Mouse (Mus musculus) myocyte (in vitro differentiated cells): ENCODE results near the gene Mcur1. TPM values are rescaled to one million over a fixed set of nuclear protein-coding genes. Genes with fewer than 3 reads are reported as not detected.

ENCODE experiments used
- H3K27me3 ChIP-seq: one replicate; pipeline ENCODE4 v1.6.1; 2011; ENCODE audit not compliant: control insufficient read depth, insufficient read depth, insufficient read length
- H3K36me3 ChIP-seq: one replicate; pipeline ENCODE4 v1.6.1; 2011; ENCODE audit not compliant: control insufficient read depth, insufficient read depth
- H3K4me2 ChIP-seq: one replicate; pipeline ENCODE4 v1.6.1; 2011; ENCODE audit warnings: low read depth, control low read depth
- H3K4me3 ChIP-seq: one replicate; pipeline ENCODE4 v1.5.1; 2011; ENCODE audit warnings: mild to moderate bottlenecking, control low read depth, moderate library complexity
- H3K79me2 ChIP-seq: one replicate; pipeline ENCODE4 v1.6.1; 2011; ENCODE audit not compliant: control insufficient read depth, insufficient read depth
- H3ac ChIP-seq: one replicate; pipeline ENCODE4 v1.6.1; 2011; ENCODE audit not compliant: control insufficient read depth, insufficient read length
- CEBPB ChIP-seq: IDR thresholded peaks from 2 replicates; pipeline ENCODE4 v1.6.1; 2011; ENCODE audit warnings: mild to moderate bottlenecking, moderate library complexity; ENCODE audit not compliant: poor library complexity, insufficient read depth, severe bottlenecking
- E2F4 ChIP-seq: IDR thresholded peaks from one replicate; pipeline ENCODE4 v1.6.1; 2011; ENCODE audit warnings: mild to moderate bottlenecking, control low read depth, moderate library complexity; ENCODE audit not compliant: insufficient read depth
- MAX ChIP-seq: IDR thresholded peaks from one replicate; pipeline ENCODE4 v1.6.1; 2011; ENCODE audit warnings: low read depth, mild to moderate bottlenecking, control low read depth
- MYOD1 ChIP-seq, 3 experiments: IDR thresholded peaks; one replicate each; pipeline ENCODE4 v1.6.1; 2011; ENCODE audit warnings: control low read depth in 2 of 3, low read depth in 2 of 3, mild to moderate bottlenecking in 2 of 3, moderate library complexity in 1 of 3; ENCODE audit not compliant: insufficient read length in 2 of 3, control insufficient read depth in 1 of 3
- MYOG ChIP-seq, 3 experiments: IDR thresholded peaks; one replicate each; pipeline ENCODE4 v1.6.1; 2011; ENCODE audit warnings: control low read depth in 2 of 3, low read depth in 2 of 3, mild to moderate bottlenecking in 2 of 3; ENCODE audit not compliant: insufficient read length in 2 of 3, control insufficient read depth in 1 of 3, insufficient read depth in 1 of 3
- POLR2A ChIP-seq: IDR thresholded peaks from one replicate; pipeline ENCODE4 v1.6.1; 2011; ENCODE audit warnings: low read depth, mild to moderate bottlenecking, control low read depth, moderate library complexity; ENCODE audit not compliant: insufficient read length
- POLR2AphosphoS2 ChIP-seq: IDR thresholded peaks from one replicate; pipeline ENCODE4 v1.6.1; 2011; ENCODE audit warnings: low read depth, control low read depth; ENCODE audit not compliant: insufficient read length
- REST ChIP-seq: IDR thresholded peaks from one replicate; pipeline ENCODE4 v1.6.1; 2011; ENCODE audit warnings: mild to moderate bottlenecking, control low read depth, moderate library complexity; ENCODE audit not compliant: insufficient read depth, insufficient read length
- SRF ChIP-seq: IDR thresholded peaks from one replicate; pipeline ENCODE4 v1.6.1; 2011; ENCODE audit warnings: low read depth; ENCODE audit not compliant: control insufficient read depth, insufficient read length
- TCF12 ChIP-seq: IDR thresholded peaks from one replicate; pipeline ENCODE4 v1.6.1; 2011; ENCODE audit warnings: mild to moderate bottlenecking, control low read depth; ENCODE audit not compliant: poor library complexity, insufficient read depth, severe bottlenecking
- TCF3 ChIP-seq: IDR thresholded peaks from one replicate; pipeline ENCODE4 v1.6.1; 2011; ENCODE audit warnings: low read depth, control low read depth; ENCODE audit not compliant: insufficient read length
- USF1 ChIP-seq: IDR thresholded peaks from one replicate; pipeline ENCODE4 v1.6.1; 2011; ENCODE audit warnings: low read depth, mild to moderate bottlenecking, control low read depth, moderate library complexity
- polyA plus RNA-seq: library from polyadenylated mRNA; unstranded; fragments of >200 nt; fragmentation: generic; extraction: Trizol; gene quantifications from one replicate; pipeline ENCODE4 v1.2.1, GENCODE M21; 2012; ENCODE audit warnings: missing spikeins

Gene Mcur1
- polyA plus RNA-seq, 1 experiment = 5.7 TPM

- Histone ChIP-seq H3K36me3 (no peaks in the 10 kb centered on the region), H3ac (no peak overlapping the region), H3K27me3 (no peaks in the 10 kb centered on the region), H3K4me2 (no peak overlapping the region), H3K4me3 (no peak overlapping the region), H3K79me2 (no peaks in the 10 kb centered on the region)
- TF ChIP-seq TCF3 = no peak
- no peak for TF ChIP-seq SRF
- TF ChIP-seq CEBPB = no peak
- TF ChIP-seq POLR2A = no peak
- TF ChIP-seq MYOD1 (IDR thresholded peaks at IDR 0.05; ENCODE audit: control insufficient read depth in 1 of 3, insufficient read length in 2 of 3, low read depth in 2 of 3) = no peak
Observed at GRCm38 (mm10) chr13:43512736-43513135, 47.3 kb downstream of the Mcur1 start.

DNA sequence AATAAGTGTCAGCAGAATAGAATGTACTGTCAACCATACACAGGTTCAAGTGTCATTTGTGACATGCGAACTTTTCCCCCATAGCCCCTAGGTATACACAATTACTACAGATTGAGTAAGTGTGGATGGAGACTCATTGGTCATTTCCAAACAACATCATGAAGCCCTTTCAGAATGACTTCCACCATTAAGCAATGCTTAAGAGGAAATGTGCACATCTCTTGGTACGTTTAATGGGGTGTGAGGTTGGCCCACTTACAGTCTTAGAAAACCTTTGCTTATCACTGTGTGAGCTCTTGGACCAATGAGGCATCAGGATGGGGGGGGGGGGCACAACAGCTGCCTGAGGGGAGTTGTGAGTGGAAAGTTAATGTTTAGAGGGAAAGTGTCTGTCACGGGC, 54.2 kb downstream of the Mcur1 start:
- no peak overlapping the region for H3ac ChIP-seq
- TF ChIP-seq USF1 = no peak
- TF ChIP-seq E2F4 = no peak
- TF ChIP-seq MAX = no peak
- TF ChIP-seq SRF = no peak
- H3K27me3 ChIP-seq = no peaks in the 10 kb centered on the region
- H3K79me2 ChIP-seq = no peaks in the 10 kb centered on the region
- no peak overlapping the region for H3K4me3 ChIP-seq
- H3K4me2 ChIP-seq = no peak overlapping the region
- H3K36me3 ChIP-seq = no peaks in the 10 kb centered on the region

DNA sequence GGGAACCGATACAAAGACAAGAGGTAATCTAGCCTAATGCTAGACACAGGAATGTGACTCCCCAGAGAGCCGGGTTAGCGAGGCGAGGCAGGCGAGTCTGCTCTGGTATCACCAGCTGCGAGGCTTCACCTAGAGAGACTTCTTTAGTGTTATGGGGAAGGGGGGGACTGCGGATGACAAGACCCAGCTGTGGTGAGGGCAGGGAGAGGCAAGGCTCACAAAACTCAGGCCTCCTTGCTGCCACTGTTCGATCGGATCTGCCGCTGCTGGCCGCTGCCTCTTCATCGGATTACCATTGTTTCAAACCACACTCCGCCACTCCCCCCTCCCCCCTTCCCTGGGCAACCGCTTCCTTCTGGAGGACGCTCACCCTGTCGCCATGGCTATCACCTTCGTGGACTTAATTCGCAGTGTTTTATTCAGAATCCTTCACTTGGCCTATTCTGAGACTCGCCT, 56.6 kb downstream of the Mcur1 start:
- no peak overlapping the region for H3ac ChIP-seq
- TF ChIP-seq MAX (no peak), SRF (no peak), E2F4 (no peak), POLR2AphosphoS2 (no peak), REST (no peak)
- no peak overlapping the region for H3K4me2 ChIP-seq
- H3K36me3 ChIP-seq = no peaks in the 10 kb centered on the region
- H3K27me3 ChIP-seq = no peaks in the 10 kb centered on the region
- H3K79me2 ChIP-seq = no peaks in the 10 kb centered on the region
- no peak overlapping the region for H3K4me3 ChIP-seq

DNA sequence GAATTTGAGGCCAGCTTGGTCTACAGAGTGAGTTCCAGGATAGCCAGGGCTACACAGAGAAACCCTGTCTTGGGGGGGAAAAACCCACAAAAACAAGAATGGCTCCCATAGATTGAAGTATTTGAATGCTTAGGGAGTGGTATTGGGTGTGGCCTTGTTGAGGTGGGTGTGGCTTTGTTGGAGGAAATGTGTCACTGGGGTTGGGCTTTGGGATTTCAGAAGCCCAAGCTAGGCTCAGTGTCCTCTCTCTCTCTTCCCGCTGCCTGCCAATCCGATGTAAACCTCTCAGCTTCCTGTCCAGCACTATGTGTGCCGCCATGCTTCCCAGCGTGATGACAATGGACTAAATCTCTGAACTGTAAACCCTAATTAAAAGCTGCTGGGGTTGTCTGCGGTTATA, 58.4 kb downstream of the Mcur1 start:
- H3K4me3 ChIP-seq = no peak overlapping the region
- H3ac ChIP-seq = no peak overlapping the region

GRCm38 (mm10) chr13:43500483-43500850, 59.5 kb downstream of the Mcur1 start:
- no peak overlapping the region for H3K4me3 ChIP-seq
- TF ChIP-seq MYOD1 (IDR thresholded peaks at IDR 0.05; ENCODE audit: control insufficient read depth in 1 of 3, insufficient read length in 2 of 3, low read depth in 2 of 3) (no peak), MYOG (IDR thresholded peaks at IDR 0.05; ENCODE audit: control insufficient read depth in 1 of 3, insufficient read depth in 1 of 3, insufficient read length in 2 of 3, low read depth in 2 of 3) (no peak), REST (no peak), CEBPB (no peak), TCF12 (no peak), POLR2A (no peak), E2F4 (no peak)
- no peaks in the 10 kb centered on the region for H3K79me2 ChIP-seq
- no peak overlapping the region for H3ac ChIP-seq
- no peaks in the 10 kb centered on the region for H3K36me3 ChIP-seq
- no peak overlapping the region for H3K4me2 ChIP-seq
- no peaks in the 10 kb centered on the region for H3K27me3 ChIP-seq

More for the DNA sequence above, 58.4 kb downstream of the Mcur1 start:
- no peak for TF ChIP-seq POLR2AphosphoS2
- no peaks in the 10 kb centered on the region for H3K36me3 ChIP-seq
- no peak overlapping the region for H3K4me2 ChIP-seq
- H3K27me3 ChIP-seq = no peaks in the 10 kb centered on the region
- no peaks in the 10 kb centered on the region for H3K79me2 ChIP-seq

DNA sequence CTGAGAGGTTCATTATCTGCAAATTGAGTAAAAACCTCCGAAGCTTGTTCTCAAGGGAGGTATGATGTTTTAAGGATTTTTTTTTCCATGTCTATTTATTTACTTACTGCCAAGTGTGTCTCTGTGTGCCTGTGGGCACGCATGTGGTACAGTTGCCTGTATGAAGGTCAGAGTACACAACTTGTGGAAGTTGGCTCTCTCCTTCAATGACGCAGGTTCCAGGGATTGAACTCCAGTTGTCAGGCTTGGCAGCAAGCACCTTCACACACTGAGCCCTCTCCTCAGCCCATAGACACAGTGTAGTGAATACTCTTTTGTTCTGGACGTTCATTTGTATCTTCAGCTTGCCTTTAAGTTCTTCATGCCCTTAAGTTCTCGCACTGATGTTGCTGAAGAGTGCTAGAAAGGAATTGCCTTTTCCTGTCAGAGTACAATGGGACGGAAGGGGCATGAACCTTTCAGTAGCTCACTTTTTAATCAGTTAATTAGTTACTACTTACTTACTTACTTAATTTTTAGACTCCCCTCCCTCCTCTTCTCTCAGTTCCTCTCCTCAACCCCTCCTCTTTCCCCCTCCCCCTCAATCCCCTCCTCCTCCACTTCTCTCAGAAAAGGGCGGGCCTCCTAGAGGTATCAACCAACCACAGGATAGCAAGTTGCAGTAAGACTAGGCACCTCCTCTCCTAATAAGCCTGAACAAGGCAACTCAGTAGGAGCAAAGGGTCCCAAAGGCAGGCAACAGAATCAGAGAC, 60.1 kb downstream of the Mcur1 start:
- Histone ChIP-seq H3K4me3 (no peak overlapping the region), H3K79me2 (no peaks in the 10 kb centered on the region), H3ac (no peak overlapping the region), H3K4me2 (no peak overlapping the region), H3K36me3 (no peaks in the 10 kb centered on the region), H3K27me3 (no peaks in the 10 kb centered on the region)
- TF ChIP-seq POLR2A = no peak
- no peak for TF ChIP-seq MYOG (IDR thresholded peaks at IDR 0.05; ENCODE audit: control insufficient read depth in 1 of 3, insufficient read depth in 1 of 3, insufficient read length in 2 of 3, low read depth in 2 of 3)
- no peak for TF ChIP-seq REST
- no peak for TF ChIP-seq E2F4
- no peak for TF ChIP-seq CEBPB
- TF ChIP-seq USF1 = no peak
- no peak for TF ChIP-seq MYOD1 (IDR thresholded peaks at IDR 0.05; ENCODE audit: control insufficient read depth in 1 of 3, insufficient read length in 2 of 3, low read depth in 2 of 3)
